Mouse (Mus musculus) hindbrain, embryonic 11.5 days (tissue): ENCODE measurements around the gene Pigk. TPM values are rescaled to one million over a fixed set of nuclear protein-coding genes. Genes with fewer than 3 reads are reported as not detected.

Source experiments
- ATAC-seq: fragments of 200-750 bp; cut with Nextera tagmentation; 2 replicates; pipeline ENCODE4 v1.8.0; 2017; ENCODE audit warnings: mild to moderate bottlenecking, moderate TSS enrichment, moderate library complexity; ENCODE audit not compliant: low FRiP score
- DNase-seq: peaks from one replicate; pipeline ENCODE4 v3.0.0-alpha.2; 2015; ENCODE audit warnings: low spot score
- H3K27ac ChIP-seq: fragments of 300-500 bp; sonication (generic); 2 replicates; pipeline ENCODE4 v1.5.1; 2014; ENCODE audit warnings: mild to moderate bottlenecking, low read depth, low read length
- H3K27me3 ChIP-seq: fragments of 300-500 bp; sonication (generic); 2 replicates; pipeline ENCODE4 v1.6.1; 2014; ENCODE audit warnings: mild to moderate bottlenecking, low read length, moderate library complexity, mixed read lengths; ENCODE audit not compliant: control insufficient read depth, insufficient read depth
- H3K36me3 ChIP-seq: fragments of 300-500 bp; sonication (generic); 2 replicates; pipeline ENCODE4 v1.6.1; 2014; ENCODE audit warnings: mild to moderate bottlenecking, low read length, moderate library complexity, mixed read lengths; ENCODE audit not compliant: control insufficient read depth, insufficient read depth
- H3K4me1 ChIP-seq: fragments of 300-500 bp; sonication (generic); replicated peaks from 2 replicates; pipeline ENCODE4 v1.6.1; 2014; ENCODE audit warnings: low read length, mixed read lengths; ENCODE audit not compliant: control insufficient read depth, insufficient read depth
- H3K4me2 ChIP-seq: fragments of 300-500 bp; sonication (generic); replicated peaks from 2 replicates; pipeline ENCODE4 v1.6.1; 2014; ENCODE audit warnings: mild to moderate bottlenecking, low read depth, low read length
- H3K4me3 ChIP-seq: fragments of 300-500 bp; sonication (generic); 2 replicates; pipeline ENCODE4 v1.5.1; 2014; ENCODE audit warnings: low read depth, low read length
- H3K9ac ChIP-seq: fragments of 300-500 bp; sonication (generic); 2 replicates; pipeline ENCODE4 v1.6.1; 2014; ENCODE audit warnings: low read depth, low read length
- H3K9me3 ChIP-seq: fragments of 300-500 bp; sonication (generic); 2 replicates; pipeline ENCODE4 v1.6.1; 2016; ENCODE audit warnings: low read length; ENCODE audit not compliant: control insufficient read depth
- WGBS: fragments of 180-500 bp; shearing (Covaris S2); extraction: QIAGEN DNeasy Blood & Tissue Kit; methylation state at CpG from one replicate; pipeline ENCODE4 v1.1.7; 2014; 5-methylcytosine and 5-hydroxymethylcytosine counted together
- polyA plus RNA-seq: library from polyadenylated mRNA; unstranded; fragments of >200 nt; fragmentation: Nextera tagmentation; extraction: Ambion mirVana; gene quantifications from 2 replicates; pipeline ENCODE4 v1.2.1, GENCODE M21; 2014

The Pigk gene
- polyA plus RNA-seq, 1 experiment from 2014 or later = 58.3 TPM

DNA sequence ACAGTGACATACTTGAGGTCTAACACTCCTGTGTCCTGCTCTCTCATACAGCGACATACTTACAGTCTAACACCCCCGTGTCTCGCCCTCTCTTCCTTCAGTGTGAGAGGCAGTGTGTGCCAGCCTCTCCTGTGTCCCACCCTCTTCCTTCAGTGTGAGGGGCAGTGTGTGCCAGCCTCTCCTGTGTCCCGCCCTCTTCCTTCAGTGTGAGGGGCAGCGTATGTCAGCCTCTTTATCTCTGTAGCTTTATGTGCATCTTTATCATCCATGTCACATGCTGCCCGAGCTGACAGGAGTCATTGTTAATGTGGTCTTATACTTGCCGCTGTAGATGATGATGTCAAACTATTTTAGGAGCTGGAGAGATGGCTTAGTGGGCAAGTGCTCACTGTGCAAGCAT lies 41.6 kb downstream of the Pigk start:
- Histone ChIP-seq H3K9ac (no peak overlapping the region), H3K9me3 (no peaks in the 10 kb centered on the region), H3K36me3 (no peaks in the 10 kb centered on the region), H3K4me2 (no peak overlapping the region), H3K27me3 (no peaks in the 10 kb centered on the region), H3K27ac (no peak overlapping the region), H3K4me3 (no peak overlapping the region), H3K4me1 (peaks cover 10% of the 10 kb centered on the region)
- DNase-seq (no peak), ATAC-seq (no peak)
- 89% methylated on average over 7 of the region's 7 CpGs for WGBS

DNA sequence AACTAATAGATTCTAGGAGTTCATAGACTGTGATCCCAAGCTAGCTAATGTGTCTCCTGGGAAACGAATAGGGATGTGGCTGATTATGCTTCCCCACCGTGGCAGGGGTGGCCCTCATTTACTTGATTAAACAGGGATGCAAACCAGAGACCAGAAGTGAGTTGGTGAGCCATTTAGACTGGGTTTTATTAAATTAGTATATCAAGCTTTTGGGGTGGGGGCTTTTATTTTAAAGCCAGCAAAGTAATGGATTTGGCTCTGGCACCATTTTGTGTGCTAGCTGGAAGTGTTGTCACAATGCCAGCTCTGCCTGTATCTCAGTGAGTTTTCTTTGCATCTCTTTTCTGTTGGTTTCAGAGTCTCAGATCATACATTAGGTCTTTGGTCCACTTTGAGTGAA lies 43.0 kb downstream of the Pigk start:
- 38% methylated on average over 2 of the region's 2 CpGs for WGBS
- no peak overlapping the region for H3K9ac ChIP-seq
- no peak overlapping the region for H3K4me2 ChIP-seq
- peaks cover 10% of the 10 kb centered on the region for H3K4me1 ChIP-seq
- DNase-seq (no peak), ATAC-seq (no peak)
- H3K36me3 ChIP-seq = no peaks in the 10 kb centered on the region
- no peaks in the 10 kb centered on the region for H3K9me3 ChIP-seq
- 0 out of 2 replicates have a peak overlapping the region, but pooled peaks have one; percentile 56 for H3K27ac ChIP-seq
- no peak overlapping the region for H3K4me3 ChIP-seq
- no peaks in the 10 kb centered on the region for H3K27me3 ChIP-seq

DNA sequence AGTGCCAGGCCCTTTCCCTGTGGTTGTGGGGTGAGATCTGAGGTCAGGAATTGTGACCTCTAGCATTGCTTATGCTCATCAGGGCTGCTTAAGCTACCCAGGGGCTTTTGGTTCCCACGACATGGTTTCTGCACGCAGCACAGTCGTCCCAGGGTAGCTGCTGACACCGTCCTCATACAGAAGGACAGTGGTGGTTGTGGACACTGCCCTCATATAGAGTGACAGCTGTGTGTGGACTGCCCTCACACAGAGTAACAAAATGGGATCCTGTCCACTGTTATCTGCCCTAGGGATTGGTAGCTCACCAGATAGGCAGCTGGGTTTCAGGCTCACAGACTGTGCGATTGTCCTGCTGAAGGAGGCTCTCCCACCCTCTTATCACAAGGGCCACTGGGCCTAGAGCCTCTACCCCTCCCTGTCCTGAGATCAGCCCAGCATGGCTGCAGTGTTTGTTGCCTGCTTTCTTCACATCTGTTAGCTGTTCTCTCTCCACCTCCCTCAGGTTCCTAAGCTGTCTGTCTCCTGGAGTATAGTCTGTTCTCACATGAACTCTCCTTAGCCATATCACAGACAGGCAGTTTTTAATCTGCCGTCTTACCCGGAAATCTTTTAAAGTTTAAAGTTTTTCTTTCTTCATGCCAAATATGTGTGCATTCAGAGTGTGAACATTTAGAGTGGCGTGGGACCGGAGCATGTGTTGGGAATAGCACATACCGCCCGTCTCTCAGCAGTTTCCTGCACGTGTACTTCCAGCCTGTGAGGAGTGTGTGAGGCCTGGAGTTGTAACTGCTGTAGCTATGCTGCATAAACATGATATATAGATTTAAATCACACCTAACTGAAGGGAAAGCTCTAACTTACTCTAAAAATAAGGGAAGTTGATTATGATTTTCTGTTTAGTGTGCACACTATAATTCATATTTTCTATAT lies 43.8 kb downstream of the Pigk start:
- Histone ChIP-seq H3K27me3 (no peaks in the 10 kb centered on the region), H3K36me3 (no peaks in the 10 kb centered on the region), H3K4me3 (no peak overlapping the region), H3K9me3 (no peaks in the 10 kb centered on the region), H3K9ac (no peak overlapping the region), H3K4me2 (no peak overlapping the region), H3K27ac (peak overlapping the region; percentile 56; the same call in 1 of the 2 replicates), H3K4me1 (peaks cover 10% of the 10 kb centered on the region)
- DNase-seq = peak; percentile 15
- 72% methylated on average over 12 of the region's 12 CpGs for WGBS
- peak; percentile 60 for ATAC-seq

DNA sequence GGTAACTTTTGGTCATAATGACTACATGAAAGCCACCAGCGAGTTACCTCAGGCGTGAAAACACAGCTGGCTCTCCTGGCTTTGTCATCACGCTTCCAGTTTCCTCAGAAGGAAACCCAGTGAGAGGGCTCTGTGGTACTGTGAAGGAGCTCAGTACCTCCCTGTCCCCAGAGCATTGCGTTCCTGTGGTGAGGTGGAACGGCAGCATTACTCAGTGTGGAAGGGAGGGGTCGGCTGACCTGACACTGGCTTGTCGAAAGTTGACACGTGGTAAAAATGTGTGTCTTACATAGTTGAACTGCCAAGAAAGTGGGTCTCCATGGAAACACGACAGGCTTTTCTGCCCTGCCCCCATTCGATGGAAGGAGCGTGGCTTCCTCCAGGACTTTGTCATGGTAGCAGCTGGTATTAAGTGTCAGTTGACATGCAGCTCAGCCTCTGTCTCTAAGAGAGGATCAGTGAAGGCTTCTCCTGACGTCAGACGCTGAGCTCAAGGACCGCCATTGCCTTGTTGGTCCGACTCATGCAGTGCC lies 44.7 kb downstream of the Pigk start:
- no peak overlapping the region for H3K4me3 ChIP-seq
- DNase-seq = peak; percentile 47

GRCm38 (mm10) chr3:152761116-152761515 lies 47.2 kb downstream of the Pigk start:
- Histone ChIP-seq H3K36me3 (no peaks in the 10 kb centered on the region), H3K4me1 (peaks cover 10% of the 10 kb centered on the region), H3K9me3 (no peaks in the 10 kb centered on the region), H3K4me2 (no peak overlapping the region), H3K27ac (no peak overlapping the region), H3K27me3 (no peaks in the 10 kb centered on the region), H3K4me3 (no peak overlapping the region), H3K9ac (no peak overlapping the region)
- 25% methylated on average over 7 of the region's 7 CpGs for WGBS
- ATAC-seq (no peak), DNase-seq (peak; percentile 74)

More for the DNA sequence above, 44.7 kb downstream of the Pigk start:
- Histone ChIP-seq H3K27me3 (no peaks in the 10 kb centered on the region), H3K4me2 (no peak overlapping the region), H3K4me1 (peaks cover 10% of the 10 kb centered on the region), H3K36me3 (no peaks in the 10 kb centered on the region), H3K9me3 (no peaks in the 10 kb centered on the region), H3K9ac (no peak overlapping the region), H3K27ac (no peak overlapping the region)
- 49% methylated on average over 15 of the region's 15 CpGs for WGBS
- peak; percentile 37; the same call in 1 of the 2 replicates for ATAC-seq

- Histone ChIP-seq H3K27ac (no peak overlapping the region), H3K9me3 (no peaks in the 10 kb centered on the region), H3K27me3 (no peaks in the 10 kb centered on the region), H3K9ac (no peak overlapping the region), H3K4me3 (no peak overlapping the region), H3K36me3 (no peaks in the 10 kb centered on the region), H3K4me1 (peaks cover 10% of the 10 kb centered on the region), H3K4me2 (no peak overlapping the region)
- DNase-seq (peak; percentile 25), ATAC-seq (no peak)
- WGBS = 90% methylated on average over 8 of the region's 8 CpGs
These were observed 47.8 kb downstream of the Pigk start for GRCm38 (mm10) chr3:152761661-152762060.

GRCm38 (mm10) chr3:152762302-152762701 lies 48.4 kb downstream of the Pigk start:
- no peak for DNase-seq

DNA sequence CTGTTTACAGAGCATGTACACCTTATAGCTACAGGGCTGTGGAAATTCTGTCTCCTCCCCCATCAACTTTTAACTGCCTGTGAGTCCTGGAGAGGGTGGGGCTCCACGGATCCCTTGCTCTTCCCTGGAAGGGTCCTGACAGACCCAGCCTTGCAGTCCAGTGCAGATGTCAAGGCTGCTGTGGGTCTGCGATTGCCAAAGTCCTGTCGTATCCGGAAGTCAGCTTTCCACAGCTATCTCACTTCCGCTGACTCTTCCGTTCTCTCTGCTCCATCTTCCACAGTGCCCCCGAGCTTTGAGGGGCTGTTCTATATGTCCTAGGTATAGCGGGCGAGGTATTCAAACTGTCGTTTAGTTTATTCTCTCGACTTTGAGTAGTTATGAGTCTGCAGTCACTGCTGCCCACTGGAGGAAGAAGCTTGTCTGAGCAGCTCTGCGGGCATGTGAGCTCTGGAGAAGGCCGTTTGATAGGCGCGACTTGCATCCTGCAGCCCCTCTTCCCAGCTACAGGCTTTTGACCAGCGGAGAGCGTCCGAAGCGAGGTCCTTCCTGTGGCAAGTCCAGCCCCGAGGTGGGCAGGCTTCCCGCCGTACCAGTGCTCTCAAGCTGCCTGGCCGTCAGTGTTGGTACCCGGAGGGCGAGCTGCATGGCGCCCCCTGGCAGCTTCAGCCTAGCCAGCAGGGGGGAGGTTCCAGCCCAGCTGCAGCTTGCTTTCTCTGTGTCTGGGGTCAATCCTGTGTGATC lies 49.4 kb downstream of the Pigk start:
- Histone ChIP-seq H3K27ac (no peak overlapping the region), H3K4me1 (peaks cover 6% of the 10 kb centered on the region), H3K4me3 (no peak overlapping the region), H3K4me2 (peak overlapping the region; percentile 20; the same call in 1 of the 2 replicates), H3K27me3 (no peaks in the 10 kb centered on the region), H3K9ac (no peak overlapping the region), H3K36me3 (no peaks in the 10 kb centered on the region), H3K9me3 (no peaks in the 10 kb centered on the region)
- DNase-seq (peak; percentile 35), ATAC-seq (no peak)
- WGBS = 48% methylated on average over 26 of the region's 26 CpGs

More at GRCm38 (mm10) chr3:152762302-152762701, 48.4 kb downstream of the Pigk start:
- Histone ChIP-seq H3K9ac (no peak overlapping the region), H3K27ac (no peak overlapping the region), H3K4me1 (peaks cover 10% of the 10 kb centered on the region), H3K27me3 (no peaks in the 10 kb centered on the region), H3K4me2 (no peak overlapping the region), H3K36me3 (no peaks in the 10 kb centered on the region), H3K9me3 (no peaks in the 10 kb centered on the region), H3K4me3 (no peak overlapping the region)
- ATAC-seq = no peak
- 90% methylated on average over 8 of the region's 8 CpGs for WGBS
